ENCODE assay signal across 15 mouse cellular contexts in the genomic region with DNA sequence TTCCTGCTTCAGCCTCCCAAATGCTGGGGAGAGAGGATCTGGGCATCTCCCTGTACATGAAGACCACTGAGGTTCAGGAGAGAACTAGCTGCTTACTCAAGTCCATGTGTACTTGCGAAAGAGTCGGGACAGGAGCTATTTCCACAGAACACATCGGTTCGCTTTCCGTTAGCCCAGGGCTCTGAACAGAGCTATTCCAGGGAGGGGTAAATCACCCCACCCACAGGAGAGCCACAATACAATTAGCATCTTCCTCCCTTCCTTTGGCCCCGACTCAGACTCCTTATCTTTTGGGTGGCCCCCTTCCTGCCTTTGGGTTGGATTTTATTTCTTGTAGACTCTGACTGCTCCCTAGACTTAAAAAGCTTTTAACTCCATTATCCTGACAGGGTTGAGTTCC.
"Had no signal": no experiment of that assay in that cellular context is flagged by ENCODE, and none has a peak within 500 bp of the region (broad histone marks: within the 10 kb centered on the region; RNA-seq: fewer than 3 reads in every experiment).

No protein-coding gene starts in this region.

- H3K4me2 ChIP-seq: limb, embryonic 12.5 days; lung, embryonic 15.5 days; midbrain, embryonic 13.5 days; neural tube, embryonic 15.5 days had no signal

- H3K36me3 ChIP-seq: limb, embryonic 12.5 days; lung, embryonic 15.5 days; midbrain, embryonic 13.5 days; neural tube, embryonic 15.5 days had no signal

- H3K27ac ChIP-seq: kidney, postnatal 0 days; limb, embryonic 12.5 days; liver, embryonic 14.5 days; lung, embryonic 15.5 days; macrophage; midbrain, embryonic 13.5 days; neural tube, embryonic 15.5 days had no signal

- DNase-seq: kidney, adult 11 months; kidney, adult 9 months; kidney, postnatal 36 days; layer of hippocampus, adult 9-11 months; liver; right cerebral cortex, adult 18-20 months; right cerebral cortex, postnatal 25 days; thymus, postnatal 14 days had no signal

- ATAC-seq: midbrain, embryonic 13.5 days had no signal

- H3K4me3 ChIP-seq: limb, embryonic 12.5 days; lung, embryonic 15.5 days; midbrain, embryonic 13.5 days; neural tube, embryonic 15.5 days had no signal

- H3K9me3 ChIP-seq: limb, embryonic 12.5 days; lung, embryonic 15.5 days; midbrain, embryonic 13.5 days; neural tube, embryonic 15.5 days had no signal

- H3K9ac ChIP-seq: limb, embryonic 12.5 days; liver, embryonic 14.5 days; lung, embryonic 15.5 days; midbrain, embryonic 13.5 days; neural tube, embryonic 15.5 days had no signal

- H3K27me3 ChIP-seq: limb, embryonic 12.5 days; lung, embryonic 15.5 days; midbrain, embryonic 13.5 days; neural tube, embryonic 15.5 days had no signal

- H3K4me1 ChIP-seq: limb, embryonic 12.5 days; lung, embryonic 15.5 days; midbrain, embryonic 13.5 days; neural tube, embryonic 15.5 days had no signal
